Mouse (Mus musculus): ENCODE results near the gene Phf2. TPM values are rescaled to one million over a fixed set of nuclear protein-coding genes. Genes with fewer than 3 reads are reported as not detected.
A peak's percentile ranks its signal among the peaks of the same experiment; 100 is the strongest.

Gene Phf2
- polyA plus RNA-seq (2014; fragmentation: Nextera tagmentation; extraction: Ambion mirVana): 12.1 and 14.3 TPM in 2 replicates

DNA sequence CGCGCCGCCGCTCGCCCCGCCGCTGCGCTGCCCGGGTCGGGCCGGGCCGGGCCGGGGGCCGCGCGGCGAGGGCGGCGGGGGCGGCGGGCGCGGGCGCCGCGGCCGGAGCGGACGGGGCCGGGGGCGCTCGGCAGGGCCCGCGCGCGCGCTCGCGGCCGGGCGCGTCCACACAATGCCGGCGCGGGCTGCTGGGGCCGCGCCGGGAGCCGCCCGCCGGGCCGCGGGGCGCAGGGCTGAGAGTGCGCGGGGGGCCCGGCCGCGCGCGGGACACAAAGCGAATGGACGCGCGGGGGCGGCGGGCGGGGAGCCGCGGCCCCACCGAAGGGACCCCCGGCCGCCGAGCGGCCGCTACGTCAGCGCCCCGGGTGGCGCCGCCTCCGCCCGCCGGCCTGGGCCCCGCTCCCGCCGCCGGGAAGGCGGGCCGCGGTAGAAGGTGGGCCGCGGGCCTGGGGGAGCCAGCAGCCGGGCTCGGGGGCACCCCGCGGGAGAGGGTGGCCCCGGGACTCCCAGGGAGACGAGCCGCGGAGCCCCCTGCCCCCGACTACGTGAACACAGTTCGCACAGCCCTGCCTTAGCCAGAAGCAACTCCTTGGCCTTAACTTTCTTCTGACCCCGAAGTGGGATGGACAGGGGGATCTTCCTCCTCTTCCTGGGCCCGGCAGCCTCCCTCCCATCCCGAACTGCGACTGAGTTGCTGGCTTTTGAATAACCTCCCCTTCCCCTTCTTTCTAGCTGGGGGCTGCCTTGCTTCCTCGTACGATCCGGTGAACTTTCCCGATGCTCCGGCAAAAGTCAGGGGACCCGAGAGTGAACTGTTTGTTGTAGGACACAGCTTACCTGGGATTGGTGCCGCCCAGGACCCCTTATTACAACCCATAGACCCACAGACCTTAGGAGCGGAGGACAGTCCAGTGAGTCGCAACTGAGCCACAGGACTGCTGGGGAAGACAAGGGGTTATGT lies at the start of gene Phf2:
Gene Phf2, minus strand, starts transcription at position 349 of the 961 bp plus-strand sequence.
- Histone ChIP-seq H3K36me3 (ENCODE audit: control insufficient read depth, insufficient read depth, low read length) (no peaks in the 10 kb centered on the region), H3K27me3 (ENCODE audit: control insufficient read depth, insufficient read depth, low read length) (no peaks in the 10 kb centered on the region), H3K27ac (replicated peaks; ENCODE audit: low read depth, low read length) (peak within 1 kb of the TSS; percentile 88), H3K4me3 (replicated peaks; ENCODE audit: low read depth, low read length) (peak within 1 kb of the TSS; percentile 90), H3K4me1 (ENCODE audit: control insufficient read depth, insufficient read depth, low read length) (peaks cover 25% of the 10 kb centered on the region), H3K9me3 (ENCODE audit: control insufficient read depth, low read length) (no peaks in the 10 kb centered on the region), H3K9ac (replicated peaks; ENCODE audit: low read length) (peak within 1 kb of the TSS; percentile 98), H3K4me2 (ENCODE audit: low read length) (peak within 1 kb of the TSS; percentile 93)
- WGBS: under 1% methylated on average over 98 of the region's 117 CpGs
- DNase-seq (peak; percentile 81), ATAC-seq (ENCODE audit: low FRiP score, low TSS enrichment) (peak; percentile 60)

DNA sequence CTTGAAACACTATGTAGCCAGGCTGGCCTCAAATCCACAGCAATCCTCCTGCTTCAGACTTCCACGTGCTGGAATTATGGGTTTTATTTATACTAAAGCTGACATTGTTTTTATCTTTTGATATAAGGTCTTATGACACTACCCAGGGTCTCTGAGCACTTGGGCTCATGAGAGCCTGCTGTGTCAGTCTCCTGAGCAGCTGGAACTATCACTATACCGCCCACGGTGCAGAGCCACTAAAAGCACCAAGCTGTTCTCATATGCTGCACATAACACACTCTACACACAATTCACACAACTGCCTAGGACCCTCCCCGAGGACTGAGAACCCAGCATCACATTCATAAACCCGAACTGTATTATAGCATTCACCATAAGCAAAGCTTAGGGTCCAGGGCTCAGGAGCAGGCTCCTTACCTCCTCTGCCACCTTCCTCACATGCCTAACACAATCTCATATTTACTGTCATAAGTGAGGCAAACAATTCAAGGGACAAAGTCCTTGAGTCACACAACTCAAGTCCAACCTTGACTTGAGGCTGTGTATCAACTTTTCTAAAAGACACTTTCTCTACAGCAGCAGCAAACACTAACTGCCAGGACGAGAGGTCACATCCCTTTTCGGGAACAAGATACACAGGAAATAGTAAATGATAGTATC lies 49.0 kb upstream of the Phf2 start:
- no peak overlapping the region for H3K4me3 ChIP-seq (replicated peaks; ENCODE audit: low read depth, low read length)
- no peak overlapping the region for H3K4me2 ChIP-seq (ENCODE audit: low read length)
- no peaks in the 10 kb centered on the region for H3K4me1 ChIP-seq (ENCODE audit: control insufficient read depth, insufficient read depth, low read length)
- ATAC-seq (ENCODE audit: low FRiP score, low TSS enrichment): no peak
- H3K36me3 ChIP-seq (ENCODE audit: control insufficient read depth, insufficient read depth, low read length): peaks cover 44% of the 10 kb centered on the region
- H3K27me3 ChIP-seq (ENCODE audit: control insufficient read depth, insufficient read depth, low read length): no peaks in the 10 kb centered on the region
- no peak overlapping the region for H3K9ac ChIP-seq (replicated peaks; ENCODE audit: low read length)
- DNase-seq: no peak
- 95% methylated on average over 7 of the region's 7 CpGs for WGBS
- H3K9me3 ChIP-seq (ENCODE audit: control insufficient read depth, low read length): no peaks in the 10 kb centered on the region
- H3K27ac ChIP-seq (replicated peaks; ENCODE audit: low read depth, low read length): no peak overlapping the region

DNA sequence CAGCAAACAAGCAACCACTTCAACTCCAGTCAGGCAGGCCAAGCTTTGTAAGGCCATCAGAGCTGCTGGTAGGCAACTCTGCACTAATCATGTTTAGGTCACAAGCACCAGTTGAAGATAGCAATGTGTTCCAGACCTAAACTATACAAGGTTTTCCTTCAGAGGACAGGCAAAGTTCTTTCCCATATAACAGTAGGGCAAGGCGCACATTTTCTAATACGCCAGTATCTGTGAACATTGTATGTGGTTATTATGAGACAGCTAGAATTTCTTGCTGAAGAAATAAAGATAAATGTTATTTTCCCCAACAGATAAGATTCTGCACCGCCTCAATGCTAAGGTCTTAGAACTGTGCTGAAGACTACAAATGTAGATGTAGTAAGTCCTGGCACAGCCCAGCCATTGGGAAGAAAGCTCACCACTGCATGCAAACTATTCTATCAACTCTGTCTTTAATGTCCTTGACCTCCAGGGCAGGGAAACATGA lies 46.2 kb upstream of the Phf2 start:
- no peak for ATAC-seq (ENCODE audit: low FRiP score, low TSS enrichment)
- Histone ChIP-seq H3K4me3 (replicated peaks; ENCODE audit: low read depth, low read length) (no peak overlapping the region), H3K36me3 (ENCODE audit: control insufficient read depth, insufficient read depth, low read length) (peaks cover 66% of the 10 kb centered on the region), H3K4me1 (ENCODE audit: control insufficient read depth, insufficient read depth, low read length) (no peaks in the 10 kb centered on the region), H3K9me3 (ENCODE audit: control insufficient read depth, low read length) (no peaks in the 10 kb centered on the region), H3K27me3 (ENCODE audit: control insufficient read depth, insufficient read depth, low read length) (no peaks in the 10 kb centered on the region), H3K4me2 (ENCODE audit: low read length) (no peak overlapping the region), H3K27ac (replicated peaks; ENCODE audit: low read depth, low read length) (no peak overlapping the region), H3K9ac (replicated peaks; ENCODE audit: low read length) (no peak overlapping the region)
- WGBS: 99% methylated on average over 3 of the region's 3 CpGs
- DNase-seq: no peak

DNA sequence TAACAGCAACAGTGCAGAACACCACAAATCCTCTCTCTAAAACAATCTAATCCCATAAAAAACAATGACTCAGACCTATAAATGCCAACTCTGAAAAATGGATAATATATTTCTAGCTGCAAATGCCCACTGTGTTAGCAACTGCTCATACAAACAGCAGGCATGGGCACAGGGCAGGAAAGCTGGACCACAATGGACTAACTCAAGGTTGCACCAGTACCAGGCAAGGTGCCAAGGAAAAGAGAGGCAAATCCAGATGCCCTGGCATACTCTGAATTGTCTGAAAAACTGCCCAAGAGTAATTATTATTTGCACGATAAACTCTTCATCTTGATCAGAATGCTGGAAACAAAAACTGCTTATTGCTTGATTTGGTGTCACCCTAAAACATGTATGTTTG lies 42.8 kb upstream of the Phf2 start:
- DNase-seq: peak; percentile 18
- WGBS: 88% methylated on average over 1 of the region's 1 CpGs

GRCm38 (mm10) chr13:48913141-48913540 lies 42.2 kb upstream of the Phf2 start:
- Histone ChIP-seq H3K27me3 (ENCODE audit: control insufficient read depth, insufficient read depth, low read length) (no peaks in the 10 kb centered on the region), H3K36me3 (ENCODE audit: control insufficient read depth, insufficient read depth, low read length) (peaks cover 66% of the 10 kb centered on the region), H3K4me2 (ENCODE audit: low read length) (no peak overlapping the region), H3K4me1 (ENCODE audit: control insufficient read depth, insufficient read depth, low read length) (no peaks in the 10 kb centered on the region), H3K27ac (replicated peaks; ENCODE audit: low read depth, low read length) (no peak overlapping the region), H3K9me3 (ENCODE audit: control insufficient read depth, low read length) (no peaks in the 10 kb centered on the region), H3K4me3 (replicated peaks; ENCODE audit: low read depth, low read length) (no peak overlapping the region), H3K9ac (replicated peaks; ENCODE audit: low read length) (no peak overlapping the region)
- no peak for ATAC-seq (ENCODE audit: low FRiP score, low TSS enrichment)
- 91% methylated on average over 3 of the region's 3 CpGs for WGBS
- no peak for DNase-seq

More for the DNA sequence above, 42.8 kb upstream of the Phf2 start:
- Histone ChIP-seq H3K9ac (replicated peaks; ENCODE audit: low read length) (no peak overlapping the region), H3K27ac (replicated peaks; ENCODE audit: low read depth, low read length) (no peak overlapping the region), H3K36me3 (ENCODE audit: control insufficient read depth, insufficient read depth, low read length) (peaks cover 62% of the 10 kb centered on the region), H3K4me3 (replicated peaks; ENCODE audit: low read depth, low read length) (no peak overlapping the region), H3K4me1 (ENCODE audit: control insufficient read depth, insufficient read depth, low read length) (no peaks in the 10 kb centered on the region), H3K4me2 (ENCODE audit: low read length) (no peak overlapping the region), H3K27me3 (ENCODE audit: control insufficient read depth, insufficient read depth, low read length) (no peaks in the 10 kb centered on the region), H3K9me3 (ENCODE audit: control insufficient read depth, low read length) (no peaks in the 10 kb centered on the region)
- no peak for ATAC-seq (ENCODE audit: low FRiP score, low TSS enrichment)

GRCm38 (mm10) chr13:48911426-48911825 lies 40.5 kb upstream of the Phf2 start:
- 90% methylated on average over 7 of the region's 7 CpGs for WGBS
- no peaks in the 10 kb centered on the region for H3K27me3 ChIP-seq (ENCODE audit: control insufficient read depth, insufficient read depth, low read length)
- H3K4me1 ChIP-seq (ENCODE audit: control insufficient read depth, insufficient read depth, low read length): no peaks in the 10 kb centered on the region
- H3K4me3 ChIP-seq (replicated peaks; ENCODE audit: low read depth, low read length): no peak overlapping the region
- H3K9me3 ChIP-seq (ENCODE audit: control insufficient read depth, low read length): no peaks in the 10 kb centered on the region
- no peak overlapping the region for H3K9ac ChIP-seq (replicated peaks; ENCODE audit: low read length)
- ATAC-seq (ENCODE audit: low FRiP score, low TSS enrichment) (no peak), DNase-seq (no peak)
- no peak overlapping the region for H3K27ac ChIP-seq (replicated peaks; ENCODE audit: low read depth, low read length)
- no peak overlapping the region for H3K4me2 ChIP-seq (ENCODE audit: low read length)
- H3K36me3 ChIP-seq (ENCODE audit: control insufficient read depth, insufficient read depth, low read length): peaks cover 59% of the 10 kb centered on the region

DNA sequence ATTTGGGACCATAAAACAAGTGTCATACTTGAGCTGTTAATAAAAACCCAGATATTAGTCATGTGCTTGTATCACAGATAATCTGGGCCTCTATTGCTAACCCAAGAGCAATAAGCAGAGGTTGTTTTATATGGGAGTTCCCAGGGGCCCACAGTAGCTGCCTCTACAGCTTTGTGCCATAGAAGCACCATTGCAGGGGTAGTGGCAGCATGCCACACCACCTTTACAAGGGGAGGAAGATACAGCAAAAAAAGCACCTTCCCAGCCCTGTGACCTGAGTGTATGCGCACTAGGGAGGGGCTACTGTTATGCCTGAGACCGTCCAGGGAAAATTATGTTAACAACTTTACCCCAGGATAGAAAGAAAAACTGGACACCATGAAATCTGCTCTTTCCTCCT lies 34.5 kb upstream of the Phf2 start:
- no peak for ATAC-seq (ENCODE audit: low FRiP score, low TSS enrichment)
- no peaks in the 10 kb centered on the region for H3K9me3 ChIP-seq (ENCODE audit: control insufficient read depth, low read length)

GRCm38 (mm10) chr13:48895376-48895775 lies 24.5 kb upstream of the Phf2 start:
- no peaks in the 10 kb centered on the region for H3K27me3 ChIP-seq (ENCODE audit: control insufficient read depth, insufficient read depth, low read length)
- no peak overlapping the region for H3K27ac ChIP-seq (replicated peaks; ENCODE audit: low read depth, low read length)
- no peak overlapping the region for H3K4me3 ChIP-seq (replicated peaks; ENCODE audit: low read depth, low read length)
- H3K9me3 ChIP-seq (ENCODE audit: control insufficient read depth, low read length): no peaks in the 10 kb centered on the region
- no peak overlapping the region for H3K9ac ChIP-seq (replicated peaks; ENCODE audit: low read length)
- H3K36me3 ChIP-seq (ENCODE audit: control insufficient read depth, insufficient read depth, low read length): peaks cover 70% of the 10 kb centered on the region
- WGBS: 95% methylated on average over 5 of the region's 5 CpGs
- no peak for ATAC-seq (ENCODE audit: low FRiP score, low TSS enrichment)
- no peaks in the 10 kb centered on the region for H3K4me1 ChIP-seq (ENCODE audit: control insufficient read depth, insufficient read depth, low read length)
- no peak for DNase-seq
- no peak overlapping the region for H3K4me2 ChIP-seq (ENCODE audit: low read length)

More for the DNA sequence above, 34.5 kb upstream of the Phf2 start:
- Histone ChIP-seq H3K4me3 (replicated peaks; ENCODE audit: low read depth, low read length) (no peak overlapping the region), H3K9ac (replicated peaks; ENCODE audit: low read length) (no peak overlapping the region), H3K27ac (replicated peaks; ENCODE audit: low read depth, low read length) (no peak overlapping the region), H3K4me2 (ENCODE audit: low read length) (no peak overlapping the region), H3K27me3 (ENCODE audit: control insufficient read depth, insufficient read depth, low read length) (no peaks in the 10 kb centered on the region), H3K36me3 (ENCODE audit: control insufficient read depth, insufficient read depth, low read length) (peaks cover 45% of the 10 kb centered on the region), H3K4me1 (ENCODE audit: control insufficient read depth, insufficient read depth, low read length) (no peaks in the 10 kb centered on the region)
- 89% methylated on average over 2 of the region's 2 CpGs for WGBS
- no peak for DNase-seq

All from midbrain, embryonic 14.5 days (tissue).